Mouse (Mus musculus): ENCODE measurements around the gene Gzmd. TPM values are rescaled to one million over a fixed set of nuclear protein-coding genes. Genes with fewer than 3 reads are reported as not detected.
"Not testable (repeated sequence)": the region's sequence is repeated elsewhere in the genome, so short reads cannot be mapped to it uniquely, and the experiment has no call there.

The Gzmd gene
- polyA plus RNA-seq, 1 experiment from 2014 or later = 4.2 TPM

- in situ Hi-C loops (cut with MboI; ENCODE audit: low pct_unique_long_range_greater_than_20kb) = no loop called here
- no peak for TF ChIP-seq CTCF (IDR thresholded peaks at IDR 0.05)
- DNase-seq (ENCODE audit: low read depth, low spot score) (no peak), ATAC-seq (no peak)
- H3K27me3 ChIP-seq = peaks cover 5% of the 10 kb centered on the region
- POLR2A ChIA-PET = no interaction called here
- CTCF ChIA-PET = no interaction called here
Observed at GRCm38 (mm10) chr14:56120525-56120924, 11.9 kb downstream of the Gzmd start, which contains the start of gene Gzme. Gene Gzme, minus strand, starts transcription at chr14:56120625.

- in situ Hi-C loops (cut with MboI; ENCODE audit: low pct_unique_long_range_greater_than_20kb); POLR2A ChIA-PET; CTCF ChIA-PET; DNase-seq (ENCODE audit: low read depth, low spot score); ATAC-seq; H3K27me3 ChIP-seq: not testable (repeated sequence)
Observed at GRCm38 (mm10) chr14:56115531-56116310, 16.7 kb downstream of the Gzmd start.

GRCm38 (mm10) chr14:56105447-56106180, 26.8 kb downstream of the Gzmd start:
- TF ChIP-seq CTCF (IDR thresholded peaks at IDR 0.05) = no peak
- in situ Hi-C loops (cut with MboI; ENCODE audit: low pct_unique_long_range_greater_than_20kb) = no loop called here
- H3K27me3 ChIP-seq = no peaks in the 10 kb centered on the region
- DNase-seq (ENCODE audit: low read depth, low spot score) (no peak), ATAC-seq (no peak)
- ChIA-PET CTCF (no interaction called here), POLR2A (no interaction called here)

- CTCF ChIA-PET = no interaction called here
- in situ Hi-C loops (cut with MboI; ENCODE audit: low pct_unique_long_range_greater_than_20kb) = no loop called here
- POLR2A ChIA-PET = no interaction called here
- no peaks in the 10 kb centered on the region for H3K27me3 ChIP-seq
- no peak for TF ChIP-seq CTCF (IDR thresholded peaks at IDR 0.05)
- DNase-seq (ENCODE audit: low read depth, low spot score) (no peak), ATAC-seq (no peak)
Observed at GRCm38 (mm10) chr14:56105016-56105415, 27.4 kb downstream of the Gzmd start.

GRCm38 (mm10) chr14:56103452-56103851, 29.0 kb downstream of the Gzmd start:
- POLR2A ChIA-PET = no interaction called here
- TF ChIP-seq CTCF (IDR thresholded peaks at IDR 0.05) = no peak
- ATAC-seq (no peak), DNase-seq (ENCODE audit: low read depth, low spot score) (no peak)
- H3K27me3 ChIP-seq = no peaks in the 10 kb centered on the region
- in situ Hi-C loops (cut with MboI; ENCODE audit: low pct_unique_long_range_greater_than_20kb) = no loop called here
- CTCF ChIA-PET = no interaction called here

GRCm38 (mm10) chr14:56102386-56102785, 30.0 kb downstream of the Gzmd start, which contains the start of gene Ctsg:
Gene Ctsg, minus strand, starts transcription at chr14:56102574.
- ATAC-seq = no peak
- TF ChIP-seq CTCF (IDR thresholded peaks at IDR 0.05) = no peak
- DNase-seq (ENCODE audit: low read depth, low spot score) = no peak
- POLR2A ChIA-PET = no interaction called here
- in situ Hi-C loops (cut with MboI; ENCODE audit: low pct_unique_long_range_greater_than_20kb) = no loop called here
- CTCF ChIA-PET = no interaction called here
- H3K27me3 ChIP-seq = no peaks in the 10 kb centered on the region

- ChIA-PET CTCF (no interaction called here), POLR2A (no interaction called here)
- TF ChIP-seq CTCF (IDR thresholded peaks at IDR 0.05) = peak; percentile 84
- no peaks in the 10 kb centered on the region for H3K27me3 ChIP-seq
- in situ Hi-C loops (cut with MboI; ENCODE audit: low pct_unique_long_range_greater_than_20kb) = no loop called here
- ATAC-seq (no peak), DNase-seq (ENCODE audit: low read depth, low spot score) (no peak)
Observed at GRCm38 (mm10) chr14:56098940-56099339, 33.5 kb downstream of the Gzmd start.

- in situ Hi-C loops (cut with MboI; ENCODE audit: low pct_unique_long_range_greater_than_20kb) = no loop called here
- ATAC-seq (no peak), DNase-seq (ENCODE audit: low read depth, low spot score) (no peak)
- no peak for TF ChIP-seq CTCF (IDR thresholded peaks at IDR 0.05)
- POLR2A ChIA-PET = no interaction called here
- CTCF ChIA-PET = no interaction called here
- no peaks in the 10 kb centered on the region for H3K27me3 ChIP-seq
Observed at GRCm38 (mm10) chr14:56097597-56097996, 34.8 kb downstream of the Gzmd start.

GRCm38 (mm10) chr14:56093353-56093752, 39.1 kb downstream of the Gzmd start:
- in situ Hi-C loops (cut with MboI; ENCODE audit: low pct_unique_long_range_greater_than_20kb) = no loop called here
- H3K27me3 ChIP-seq = no peaks in the 10 kb centered on the region
- POLR2A ChIA-PET = no interaction called here
- DNase-seq (ENCODE audit: low read depth, low spot score) (no peak), ATAC-seq (no peak)
- no peak for TF ChIP-seq CTCF (IDR thresholded peaks at IDR 0.05)
- CTCF ChIA-PET = no interaction called here

- in situ Hi-C loops (cut with MboI; ENCODE audit: low pct_unique_long_range_greater_than_20kb) = no loop called here
- no peak for TF ChIP-seq CTCF (IDR thresholded peaks at IDR 0.05)
- CTCF ChIA-PET = no interaction called here
- POLR2A ChIA-PET = no interaction called here
- no peaks in the 10 kb centered on the region for H3K27me3 ChIP-seq
- ATAC-seq (no peak), DNase-seq (ENCODE audit: low read depth, low spot score) (no peak)
Observed at GRCm38 (mm10) chr14:56086711-56087110, 45.7 kb downstream of the Gzmd start.

- TF ChIP-seq CTCF (IDR thresholded peaks at IDR 0.05) = no peak
- in situ Hi-C loops (cut with MboI; ENCODE audit: low pct_unique_long_range_greater_than_20kb) = no loop called here
- POLR2A ChIA-PET = no interaction called here
- ATAC-seq (no peak), DNase-seq (ENCODE audit: low read depth, low spot score) (no peak)
- H3K27me3 ChIP-seq = no peaks in the 10 kb centered on the region
- CTCF ChIA-PET = no interaction called here
Observed at GRCm38 (mm10) chr14:56085167-56085566, 47.2 kb downstream of the Gzmd start, which contains the start of gene Mcpt8. Gene Mcpt8, minus strand, starts transcription at chr14:56085273.
